Mouse (Mus musculus): Measurements from ENCODE around the gene Mdm2. TPM values are rescaled to one million over a fixed set of nuclear protein-coding genes. Genes with fewer than 3 reads are reported as not detected.

Mdm2 gene
- polyA plus RNA-seq, 1 experiment from 2014 or later = 35.1 TPM

DNA sequence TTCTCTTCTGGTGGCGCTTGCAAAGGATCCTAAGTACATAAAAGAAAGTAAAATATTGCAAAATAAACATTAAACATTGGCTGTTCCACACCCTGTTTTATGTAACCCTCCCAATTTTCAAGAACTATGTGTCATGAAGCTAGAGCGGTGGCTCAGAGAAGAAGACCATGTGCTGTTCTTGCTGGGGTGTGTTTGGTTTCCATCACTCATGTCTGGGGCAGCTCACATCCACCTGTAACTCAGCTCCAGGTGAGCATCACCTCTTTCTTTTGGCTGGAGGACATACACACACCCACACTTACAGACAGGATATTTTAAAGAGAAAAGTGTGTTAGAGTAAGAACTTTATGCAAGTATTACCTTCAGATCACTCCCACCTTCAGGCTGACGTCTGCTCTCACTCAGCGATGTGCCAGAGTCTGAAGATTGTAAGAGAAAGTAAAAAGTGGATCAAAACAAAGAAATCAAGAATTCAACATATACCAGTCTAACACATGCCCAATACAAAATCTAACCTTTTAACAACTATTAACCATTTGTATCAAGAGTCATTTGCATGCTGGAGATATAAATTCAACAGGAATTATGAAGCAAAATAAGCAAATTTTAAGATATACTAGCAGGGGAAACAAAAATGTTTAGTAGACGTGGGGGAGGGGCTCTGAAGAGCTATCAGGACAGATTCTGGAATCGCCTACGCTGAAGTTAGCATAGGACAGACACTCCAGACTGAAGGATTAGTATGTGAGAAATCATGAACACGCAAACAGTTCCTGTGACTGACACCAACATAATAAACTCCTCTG, 14.3 kb downstream of the Mdm2 start:
- 89% methylated on average over 8 of the region's 8 CpGs for WGBS
- Histone ChIP-seq H3K27me3 (replicated peaks) (no peaks in the 10 kb centered on the region), H3K4me2 (replicated peaks) (no peak overlapping the region), H3K36me3 (peaks cover 59% of the 10 kb centered on the region), H3K9ac (no peak overlapping the region), H3K4me3 (replicated peaks) (no peak overlapping the region), H3K9me3 (no peaks in the 10 kb centered on the region), H3K4me1 (replicated peaks) (no peaks in the 10 kb centered on the region), H3K27ac (no peak overlapping the region)
- ATAC-seq = no peak

DNA sequence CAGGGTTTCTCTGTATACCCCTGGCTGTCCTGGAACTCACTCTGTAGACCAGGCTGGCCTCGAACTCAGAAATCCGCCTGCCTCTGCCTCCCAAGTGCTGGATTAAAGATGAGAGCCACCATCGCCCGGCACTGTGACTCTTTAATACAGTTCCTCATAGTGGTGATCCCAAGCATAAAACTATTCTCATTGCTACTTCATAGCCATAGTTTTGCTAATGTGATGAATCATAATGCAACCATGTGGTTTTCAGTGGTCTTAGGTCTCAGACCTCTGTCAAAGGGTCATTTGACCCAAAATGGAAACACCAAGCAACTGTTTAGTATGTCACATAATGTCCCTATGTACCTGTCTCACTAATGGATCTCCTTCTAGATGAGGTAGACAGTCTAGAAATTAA, 15.0 kb downstream of the Mdm2 start:
- H3K4me1 ChIP-seq (replicated peaks) = no peaks in the 10 kb centered on the region
- no peak overlapping the region for H3K4me2 ChIP-seq (replicated peaks)
- no peaks in the 10 kb centered on the region for H3K9me3 ChIP-seq
- H3K27me3 ChIP-seq (replicated peaks) = no peaks in the 10 kb centered on the region
- H3K4me3 ChIP-seq (replicated peaks) = no peak overlapping the region
- H3K36me3 ChIP-seq = peaks cover 63% of the 10 kb centered on the region
- 93% methylated on average over 4 of the region's 4 CpGs for WGBS
- no peak for ATAC-seq
- H3K9ac ChIP-seq = no peak overlapping the region
- no peak overlapping the region for H3K27ac ChIP-seq

GRCm38 (mm10) chr10:117695027-117695426, 15.5 kb downstream of the Mdm2 start:
- Histone ChIP-seq H3K27me3 (replicated peaks) (no peaks in the 10 kb centered on the region), H3K36me3 (peaks cover 64% of the 10 kb centered on the region), H3K27ac (no peak overlapping the region), H3K9ac (no peak overlapping the region), H3K9me3 (no peaks in the 10 kb centered on the region), H3K4me2 (replicated peaks) (no peak overlapping the region), H3K4me3 (replicated peaks) (no peak overlapping the region), H3K4me1 (replicated peaks) (no peaks in the 10 kb centered on the region)
- 94% methylated on average over 4 of the region's 4 CpGs for WGBS
- ATAC-seq = no peak

- no peak overlapping the region for H3K9ac ChIP-seq
- no peaks in the 10 kb centered on the region for H3K4me1 ChIP-seq (replicated peaks)
- peaks cover 58% of the 10 kb centered on the region for H3K36me3 ChIP-seq
- no peak overlapping the region for H3K27ac ChIP-seq
- H3K4me3 ChIP-seq (replicated peaks) = no peak overlapping the region
- H3K27me3 ChIP-seq (replicated peaks) = no peaks in the 10 kb centered on the region
- no peak for ATAC-seq
- H3K4me2 ChIP-seq (replicated peaks) = no peak overlapping the region
- WGBS = 97% methylated on average over 6 of the region's 6 CpGs
- no peaks in the 10 kb centered on the region for H3K9me3 ChIP-seq
Observed at GRCm38 (mm10) chr10:117694255-117694953, 16.2 kb downstream of the Mdm2 start.

DNA sequence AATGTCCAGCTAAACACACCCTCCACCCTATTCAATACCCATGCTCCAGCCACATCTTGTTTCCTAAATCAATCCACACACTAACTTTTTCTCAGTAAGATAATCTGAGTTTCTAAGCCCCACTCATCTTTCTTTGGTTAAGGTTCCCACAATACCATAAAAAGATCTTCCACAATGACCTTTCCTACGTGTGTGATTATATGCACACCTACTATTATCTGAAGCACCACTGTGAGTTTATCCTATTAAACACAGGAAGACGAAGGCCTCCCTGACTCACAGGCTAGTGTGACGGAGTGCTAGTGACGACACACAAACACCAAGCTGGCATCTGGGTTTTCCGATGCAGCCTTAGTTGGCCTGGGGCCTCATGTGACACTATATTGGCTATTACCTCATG, 17.6 kb downstream of the Mdm2 start:
- Histone ChIP-seq H3K4me1 (replicated peaks) (no peaks in the 10 kb centered on the region), H3K4me2 (replicated peaks) (no peak overlapping the region), H3K27ac (no peak overlapping the region), H3K36me3 (peaks cover 56% of the 10 kb centered on the region), H3K9me3 (no peaks in the 10 kb centered on the region), H3K9ac (no peak overlapping the region), H3K27me3 (replicated peaks) (no peaks in the 10 kb centered on the region), H3K4me3 (replicated peaks) (no peak overlapping the region)
- ATAC-seq = no peak
- WGBS = 93% methylated on average over 5 of the region's 5 CpGs

DNA sequence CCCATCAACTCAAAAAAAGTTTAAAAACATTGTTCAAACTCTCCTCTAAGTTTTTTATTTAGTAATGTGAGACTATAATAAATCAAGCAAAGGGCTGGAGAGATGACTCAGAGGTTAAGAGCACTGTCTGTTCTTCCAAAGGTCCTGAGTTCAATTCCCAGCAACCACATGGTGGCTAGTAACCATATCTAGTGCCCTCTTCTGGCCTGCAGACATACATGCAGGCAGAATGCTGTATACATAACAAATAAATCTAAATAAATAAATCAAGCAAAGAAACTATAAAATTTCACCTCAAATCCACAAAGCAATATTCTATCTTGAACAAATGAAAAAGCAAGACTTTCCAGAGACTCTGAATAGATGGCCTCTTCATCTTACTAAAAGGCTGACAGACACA, 18.4 kb downstream of the Mdm2 start:
- Histone ChIP-seq H3K4me1 (replicated peaks) (no peaks in the 10 kb centered on the region), H3K36me3 (peaks cover 48% of the 10 kb centered on the region), H3K9me3 (no peaks in the 10 kb centered on the region), H3K27me3 (replicated peaks) (no peaks in the 10 kb centered on the region), H3K9ac (no peak overlapping the region), H3K27ac (no peak overlapping the region), H3K4me3 (replicated peaks) (no peak overlapping the region), H3K4me2 (replicated peaks) (no peak overlapping the region)
- ATAC-seq = no peak

DNA sequence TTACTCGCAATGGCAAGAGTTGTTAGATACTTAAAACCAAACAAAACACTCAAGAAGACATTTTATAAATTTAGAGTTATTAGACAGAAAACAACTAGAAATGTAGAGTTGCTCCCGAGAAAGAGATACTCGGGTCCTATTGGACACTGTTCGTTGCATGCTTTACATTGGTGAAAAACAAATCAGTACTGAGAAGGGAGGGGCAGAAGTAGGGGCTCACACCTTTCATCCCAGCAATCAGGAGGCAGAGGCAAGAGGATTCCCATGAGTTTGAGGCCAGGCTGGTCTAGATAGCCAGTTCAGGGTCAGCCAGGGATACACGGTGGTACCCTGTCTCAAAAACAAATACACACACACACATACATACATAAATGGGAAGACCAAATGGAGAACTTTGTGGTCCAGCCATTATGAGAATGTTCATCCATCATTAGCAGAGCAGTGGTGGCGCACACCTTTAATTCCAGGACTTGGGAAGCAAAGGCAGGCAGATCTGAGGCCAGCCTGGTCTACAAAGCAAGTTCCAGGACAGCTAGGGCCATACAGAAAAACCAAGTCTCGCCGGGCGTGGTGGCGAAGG, 19.1 kb downstream of the Mdm2 start:
- no peaks in the 10 kb centered on the region for H3K9me3 ChIP-seq
- H3K4me3 ChIP-seq (replicated peaks) = no peak overlapping the region
- ATAC-seq = no peak
- no peak overlapping the region for H3K9ac ChIP-seq
- H3K27ac ChIP-seq = no peak overlapping the region
- peaks cover 42% of the 10 kb centered on the region for H3K36me3 ChIP-seq
- H3K4me1 ChIP-seq (replicated peaks) = no peaks in the 10 kb centered on the region
- WGBS = 93% methylated on average over 10 of the region's 10 CpGs
- no peak overlapping the region for H3K4me2 ChIP-seq (replicated peaks)
- H3K27me3 ChIP-seq (replicated peaks) = no peaks in the 10 kb centered on the region

GRCm38 (mm10) chr10:117690770-117691296, 19.7 kb downstream of the Mdm2 start:
- H3K9ac ChIP-seq = no peak overlapping the region
- peaks cover 37% of the 10 kb centered on the region for H3K36me3 ChIP-seq
- 91% methylated on average over 3 of the region's 3 CpGs for WGBS

DNA sequence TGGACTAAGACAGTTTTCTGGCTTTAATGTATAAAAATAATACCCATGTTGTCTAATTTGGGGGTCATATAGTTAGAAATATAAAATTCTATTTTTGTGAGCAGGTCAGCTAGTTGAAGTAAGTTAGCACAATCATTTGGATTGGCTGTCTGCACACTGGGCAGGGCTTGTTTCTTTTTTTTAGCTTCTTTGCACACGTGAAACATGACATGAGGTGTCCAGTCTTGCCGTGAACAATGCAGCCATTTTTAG, 20.5 kb downstream of the Mdm2 start:
- Histone ChIP-seq H3K27ac (no peak overlapping the region), H3K27me3 (replicated peaks) (no peaks in the 10 kb centered on the region), H3K4me2 (replicated peaks) (no peak overlapping the region)

More at GRCm38 (mm10) chr10:117690770-117691296, 19.7 kb downstream of the Mdm2 start:
- H3K4me1 ChIP-seq (replicated peaks) = no peaks in the 10 kb centered on the region
- H3K4me3 ChIP-seq (replicated peaks) = no peak overlapping the region
- H3K27me3 ChIP-seq (replicated peaks) = no peaks in the 10 kb centered on the region
- ATAC-seq = no peak
- H3K9me3 ChIP-seq = no peaks in the 10 kb centered on the region
- H3K4me2 ChIP-seq (replicated peaks) = no peak overlapping the region
- no peak overlapping the region for H3K27ac ChIP-seq

GRCm38 (mm10) chr10:117689297-117690100, 21.1 kb downstream of the Mdm2 start:
- Histone ChIP-seq H3K9ac (no peak overlapping the region), H3K4me3 (replicated peaks) (no peak overlapping the region), H3K4me1 (replicated peaks) (no peaks in the 10 kb centered on the region), H3K36me3 (peaks cover 28% of the 10 kb centered on the region), H3K9me3 (no peaks in the 10 kb centered on the region), H3K27ac (no peak overlapping the region), H3K4me2 (replicated peaks) (no peak overlapping the region), H3K27me3 (replicated peaks) (no peaks in the 10 kb centered on the region)
- no peak for ATAC-seq
- WGBS = 95% methylated on average over 11 of the region's 11 CpGs

More for the DNA sequence above, 20.5 kb downstream of the Mdm2 start:
- no peak overlapping the region for H3K4me3 ChIP-seq (replicated peaks)
- no peaks in the 10 kb centered on the region for H3K9me3 ChIP-seq
- H3K36me3 ChIP-seq = peaks cover 33% of the 10 kb centered on the region
- H3K9ac ChIP-seq = no peak overlapping the region
- WGBS = 90% methylated on average over 2 of the region's 2 CpGs
- no peaks in the 10 kb centered on the region for H3K4me1 ChIP-seq (replicated peaks)
- ATAC-seq = no peak

DNA sequence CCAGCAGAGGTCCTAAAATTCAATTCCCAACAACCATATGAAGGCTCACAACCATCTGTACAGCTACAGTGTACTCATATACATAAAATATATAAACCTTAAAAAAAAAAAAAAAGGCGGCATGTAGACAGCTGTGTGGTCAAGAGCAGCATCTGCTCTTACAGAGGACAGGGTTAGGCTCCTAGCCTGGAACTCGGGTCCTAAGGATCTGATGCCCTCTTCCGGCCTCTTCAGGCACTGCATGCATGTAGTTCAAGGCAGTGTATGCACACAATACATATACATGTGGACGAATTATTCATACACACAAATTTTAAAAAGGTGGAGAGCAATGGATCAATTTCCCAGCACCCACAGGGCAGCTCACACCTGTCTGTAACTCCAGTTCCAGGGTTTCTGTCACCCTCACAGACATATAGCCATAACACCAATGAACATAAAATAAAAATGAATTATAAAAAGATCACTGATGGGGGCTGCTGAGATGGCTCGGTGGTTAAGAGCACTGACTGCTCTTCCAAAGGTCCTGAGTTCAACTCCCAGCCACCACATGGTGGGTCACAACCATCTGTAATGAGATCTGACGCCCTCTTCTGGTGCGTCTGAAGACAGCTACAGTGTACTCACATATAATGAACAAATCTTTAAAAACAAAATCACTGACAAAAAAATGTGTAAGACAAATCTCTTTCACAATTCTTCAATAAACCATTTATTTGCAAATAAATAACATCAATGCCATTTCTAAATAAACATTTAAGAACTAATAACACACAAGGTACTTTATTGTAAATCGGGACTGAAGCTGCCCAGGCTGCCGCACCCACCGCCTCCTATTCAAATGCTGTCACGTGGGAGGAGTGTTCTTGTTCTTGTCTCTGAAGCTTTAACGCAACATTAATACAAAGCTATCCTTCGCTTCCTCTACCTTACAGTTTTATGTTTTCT, 22.1 kb downstream of the Mdm2 start:
- Histone ChIP-seq H3K4me3 (replicated peaks) (no peak overlapping the region), H3K9me3 (no peaks in the 10 kb centered on the region), H3K4me2 (replicated peaks) (no peak overlapping the region), H3K9ac (no peak overlapping the region), H3K36me3 (peaks cover 30% of the 10 kb centered on the region), H3K4me1 (replicated peaks) (no peaks in the 10 kb centered on the region), H3K27me3 (replicated peaks) (no peaks in the 10 kb centered on the region), H3K27ac (no peak overlapping the region)
- peak; percentile 62 for ATAC-seq
- 82% methylated on average over 13 of the region's 13 CpGs for WGBS
